ENCODE assay signal across 11 mouse cellular contexts in the genomic region with DNA sequence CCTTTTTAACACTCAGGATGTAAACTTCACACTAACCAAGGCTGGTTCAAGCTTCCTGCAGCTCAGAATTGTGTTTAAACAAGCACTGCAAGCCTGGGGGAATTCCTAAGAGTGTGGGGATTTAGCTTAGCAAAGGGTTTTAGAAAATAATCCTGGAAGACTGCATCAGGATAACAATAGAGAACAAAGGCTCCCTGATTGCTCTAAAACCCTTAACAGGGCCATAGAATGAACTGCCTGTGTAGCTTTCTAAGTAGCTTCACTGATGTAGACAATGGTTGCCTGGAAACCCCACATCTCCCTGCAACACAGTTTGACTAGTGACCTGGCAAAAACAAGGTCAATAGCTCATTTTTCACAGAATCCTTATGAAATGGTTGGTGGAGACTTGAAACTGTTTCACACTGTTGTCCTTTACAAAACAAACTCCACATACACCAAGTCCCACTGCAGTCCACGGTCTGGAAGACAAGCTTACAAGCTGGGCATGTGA.
DNase-seq lines count a peak whose midpoint lies in the region; ATAC-seq lines count a peak whose summit lies in the region.
"Had no signal": no experiment of that assay in that cellular context is flagged by ENCODE, and none has a peak within 500 bp of the region (broad histone marks: within the 10 kb centered on the region; RNA-seq: fewer than 3 reads in every experiment).

No protein-coding gene starts in this region.

- no peaks in the 10 kb centered on the region for H3K9me3 ChIP-seq in forebrain, embryonic 12.5 days
- no peaks in the 10 kb centered on the region for H3K9me3 ChIP-seq in neural tube, embryonic 15.5 days (replicated peaks)
- H3K9me3 ChIP-seq: liver, embryonic 12.5 days had no signal

- peak overlapping the region; percentile 13; the same call in 1 of the 2 replicates for H3K4me2 ChIP-seq in forebrain, embryonic 12.5 days
- H3K4me2 ChIP-seq in neural tube, embryonic 15.5 days = no peak overlapping the region
- H3K4me2 ChIP-seq: liver, embryonic 12.5 days had no signal

- peaks cover 20% of the 10 kb centered on the region for H3K27me3 ChIP-seq in forebrain, embryonic 12.5 days
- H3K27me3 ChIP-seq in neural tube, embryonic 15.5 days (replicated peaks) = no peaks in the 10 kb centered on the region
- H3K27me3 ChIP-seq: liver, embryonic 12.5 days had no signal

- ATAC-seq in frontal cortex, adult (ENCODE audit: low TSS enrichment) = peak; percentile 48
- peak; percentile 89 for ATAC-seq in forebrain, embryonic 12.5 days (ENCODE audit: low FRiP score)
- ATAC-seq in neural tube, embryonic 15.5 days (ENCODE audit: low FRiP score) = no peak
- ATAC-seq: liver, embryonic 12.5 days had no signal

- no peak overlapping the region for H3K4me3 ChIP-seq in forebrain, embryonic 12.5 days (replicated peaks)
- no peak overlapping the region for H3K4me3 ChIP-seq in neural tube, embryonic 15.5 days (replicated peaks)
- H3K4me3 ChIP-seq: left cerebral cortex, adult 2 months; liver, embryonic 12.5 days had no signal

- H3K9ac ChIP-seq in forebrain, embryonic 12.5 days = no peak overlapping the region
- H3K9ac ChIP-seq in neural tube, embryonic 15.5 days (replicated peaks) = no peak overlapping the region
- H3K9ac ChIP-seq: liver, embryonic 12.5 days had no signal

- DNase-seq in frontal cortex, postnatal 10 days (ENCODE audit: low spot score in 2 of 2) = no peak
- DNase-seq in mesoderm, embryonic 11.5 days (ENCODE audit: low read depth, low spot score) = peak; percentile 75
- no peak for DNase-seq in layer of hippocampus, postnatal 14 days (ENCODE audit: low spot score in 2 of 2)
- no peak for DNase-seq in kidney, adult 9 months
- DNase-seq in kidney, postnatal 4 days = no peak
- DNase-seq: kidney, adult 11 months had no signal

- WGBS in forebrain, embryonic 12.5 days = 0% methylated on average over 1 of the region's 1 CpGs
- 7% methylated on average over 1 of the region's 1 CpGs for WGBS in neural tube, embryonic 15.5 days

- H3K27ac ChIP-seq in forebrain, embryonic 12.5 days = peak overlapping the region; percentile 62; the same call in 1 of the 2 replicates
- H3K27ac ChIP-seq in neural tube, embryonic 15.5 days (replicated peaks) = 0 out of 2 replicates have a peak overlapping the region, but pooled peaks have one; percentile 18
- H3K27ac ChIP-seq: left cerebral cortex, adult 2 months; liver, embryonic 12.5 days had no signal

- H3K36me3 ChIP-seq in forebrain, embryonic 12.5 days (replicated peaks) = no peaks in the 10 kb centered on the region
- no peaks in the 10 kb centered on the region for H3K36me3 ChIP-seq in neural tube, embryonic 15.5 days
- H3K36me3 ChIP-seq: liver, embryonic 12.5 days had no signal

- peaks cover 25% of the 10 kb centered on the region for H3K4me1 ChIP-seq in forebrain, embryonic 12.5 days
- no peaks in the 10 kb centered on the region for H3K4me1 ChIP-seq in neural tube, embryonic 15.5 days
- H3K4me1 ChIP-seq: liver, embryonic 12.5 days had no signal
